Mouse (Mus musculus) heart, postnatal 4 days (tissue): Measurements from ENCODE around the gene Fam240a. TPM values are rescaled to one million over a fixed set of nuclear protein-coding genes. Genes with fewer than 3 reads are reported as not detected.

Source experiments
- DNase-seq: peaks from one replicate; pipeline ENCODE4 v3.0.0; 2021
- total RNA-seq, 2 experiments: library from RNA; stranded (reverse); gene quantifications; 2 replicates each; pipeline ENCODE4 v1.2.3; 2021

Gene Fam240a
- total RNA-seq, 2 experiments from 2014 or later = not detected

GRCm38 (mm10) chr9:110945343-110945742 lies 28.7 kb upstream of the Fam240a start:
- DNase-seq = no peak

- DNase-seq = no peak
These were observed 27.6 kb upstream of the Fam240a start for GRCm38 (mm10) chr9:110944265-110944664.

- DNase-seq = no peak
These were observed 21.1 kb upstream of the Fam240a start for GRCm38 (mm10) chr9:110937506-110938490.

- DNase-seq = no peak
These were observed 19.3 kb upstream of the Fam240a start for GRCm38 (mm10) chr9:110935941-110936340.

GRCm38 (mm10) chr9:110933850-110934437 lies 17.3 kb upstream of the Fam240a start:
- DNase-seq = no peak

- no peak for DNase-seq
These were observed 14.9 kb upstream of the Fam240a start for GRCm38 (mm10) chr9:110931573-110931972.

- peak; percentile 87 for DNase-seq
These were observed 6.1 kb upstream of the Fam240a start for GRCm38 (mm10) chr9:110922759-110923158.

GRCm38 (mm10) chr9:110920665-110921419 lies 4.2 kb upstream of the Fam240a start:
- DNase-seq = no peak

GRCm38 (mm10) chr9:110915466-110915865 lies 1.2 kb downstream of the Fam240a start:
- DNase-seq = no peak

- DNase-seq = no peak
These were observed 1.9 kb downstream of the Fam240a start for GRCm38 (mm10) chr9:110914631-110915236.

GRCm38 (mm10) chr9:110909371-110909967 lies 7.2 kb downstream of the Fam240a start:
- DNase-seq = no peak

GRCm38 (mm10) chr9:110908631-110909016 lies 8.0 kb downstream of the Fam240a start:
- no peak for DNase-seq

GRCm38 (mm10) chr9:110907838-110908630 lies 8.6 kb downstream of the Fam240a start:
- DNase-seq = no peak

- DNase-seq = no peak
These were observed 9.3 kb downstream of the Fam240a start for GRCm38 (mm10) chr9:110907201-110907837.

- no peak for DNase-seq
These were observed 14.4 kb downstream of the Fam240a start for GRCm38 (mm10) chr9:110902271-110902670.

GRCm38 (mm10) chr9:110901204-110901603 lies 15.5 kb downstream of the Fam240a start:
- no peak for DNase-seq

GRCm38 (mm10) chr9:110899451-110900008 lies 17.1 kb downstream of the Fam240a start:
- no peak for DNase-seq

GRCm38 (mm10) chr9:110896595-110896994 lies 20.1 kb downstream of the Fam240a start:
- no peak for DNase-seq

GRCm38 (mm10) chr9:110895994-110896393 lies 20.7 kb downstream of the Fam240a start:
- no peak for DNase-seq

- DNase-seq = no peak
These were observed 21.2 kb downstream of the Fam240a start for GRCm38 (mm10) chr9:110895507-110895906.
